Comparison of ENCODE assay signal across 9 mouse cellular contexts in genomic region chr6:146405380-146405779, GRCm38 (mm10).
DNase-seq lines count a peak whose midpoint lies in the region; TF ChIP-seq lines count a peak whose summit lies in the region.
"Had no signal": no experiment of that assay in that cellular context is flagged by ENCODE, and none has a peak within 500 bp of the region (broad histone marks: within the 10 kb centered on the region; RNA-seq: fewer than 3 reads in every experiment).

No protein-coding gene starts in this region.

- H3K4me3 ChIP-seq in bone marrow macrophage, adult 2 months (ENCODE audit: insufficient read depth, low read length), result no peak overlapping the region
- H3K4me3 ChIP-seq: embryonic facial prominence, embryonic 12.5 days had no signal

- no peak overlapping the region for H3K27ac ChIP-seq in bone marrow macrophage, adult 2 months (ENCODE audit: insufficient read depth, low read depth, low read length)
- H3K27ac ChIP-seq: embryonic facial prominence, embryonic 12.5 days had no signal

- TF ChIP-seq POLR2A in bone marrow macrophage, adult 2 months (IDR thresholded peaks at IDR 0.05; ENCODE audit: borderline replicate concordance, low read depth, low read length), result no peak

- DNase-seq in gastrocnemius, postnatal 10 days, result peak; percentile 61
- DNase-seq in gastrocnemius, postnatal 4 days (ENCODE audit: low spot score in 2 of 2), result no peak
- peak; percentile 39 for DNase-seq in right cerebral cortex, postnatal 4 days
- DNase-seq in right cerebral cortex, postnatal 36 days (ENCODE audit: low spot score in 2 of 2), result no peak
- peak; percentile 21 to 74 for DNase-seq in kidney, postnatal 36 days
- peak; percentile 19 to 39 for DNase-seq in natural killer cell, adult 2 months (ENCODE audit: low spot score in 2 of 2)
- no peak for DNase-seq in yolk sac, embryonic 10.5 days (ENCODE audit: low spot score)

- TF ChIP-seq CTCF in bone marrow macrophage, adult 2 months (IDR thresholded peaks at IDR 0.05; ENCODE audit: low read depth, low read length), result peak; percentile 98

- H3K4me1 ChIP-seq in bone marrow macrophage, adult 2 months (ENCODE audit: control insufficient read depth, insufficient read depth, low read length), result peaks cover 7% of the 10 kb centered on the region

Comparison
In these comparisons a context has a peak if more than half of its experiments do, and no peak if none do; other contexts are left out.
1. DNase-seq: peak in gastrocnemius, postnatal 10 days (single experiment), right cerebral cortex, postnatal 4 days (single experiment), kidney, postnatal 36 days (2 of 2) and natural killer cell, adult 2 months (2 of 2); none in gastrocnemius, postnatal 4 days (0 of 2), right cerebral cortex, postnatal 36 days (0 of 2) and yolk sac, embryonic 10.5 days (single experiment).